Mouse (Mus musculus): Measurements from ENCODE around the gene Ubtd2. TPM values are rescaled to one million over a fixed set of nuclear protein-coding genes. Genes with fewer than 3 reads are reported as not detected.
A peak's percentile ranks its signal among the peaks of the same experiment; 100 is the strongest.

The Ubtd2 gene
- total and polyA plus RNA-seq, 2 experiments from 2014 or later = 11.6 to 22.1 TPM

DNA sequence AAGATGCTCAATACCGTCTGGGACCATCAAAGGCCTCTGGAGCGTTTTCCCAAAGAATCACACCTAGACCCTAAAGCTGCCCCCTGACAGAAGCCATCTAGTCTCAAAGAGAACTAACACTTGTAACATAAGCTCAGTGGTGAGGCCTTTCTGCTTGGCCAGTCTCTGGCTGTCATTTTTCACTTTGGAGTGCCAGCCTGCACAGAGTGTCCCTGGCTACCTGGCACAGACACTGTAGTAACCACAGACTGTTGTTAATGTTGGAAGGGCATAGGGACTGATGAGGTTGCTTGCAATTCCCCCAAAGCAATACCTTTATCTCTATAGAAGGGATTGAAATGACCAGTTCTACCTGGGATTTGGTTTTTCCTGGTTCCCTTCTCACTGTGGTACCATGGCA, 66.1 kb downstream of the Ubtd2 start:
- Histone ChIP-seq H3K27ac (ENCODE audit: low read depth) (no peak overlapping the region), H3K4me3 (ENCODE audit: low read depth, low read length) (no peak overlapping the region), H3K4me1 (ENCODE audit: control insufficient read depth, insufficient read depth) (no peaks in the 10 kb centered on the region), H3K4me2 (ENCODE audit: low read depth, low read length) (no peak overlapping the region), H3K9ac (replicated peaks; ENCODE audit: low read depth, low read length) (no peak overlapping the region), H3K36me3 (replicated peaks; ENCODE audit: control insufficient read depth, insufficient read depth, low read length) (peaks cover 6% of the 10 kb centered on the region), H3K9me3 (replicated peaks; ENCODE audit: control insufficient read depth, low read length) (no peaks in the 10 kb centered on the region), H3K27me3 (ENCODE audit: control insufficient read depth, insufficient read depth, low read length) (no peaks in the 10 kb centered on the region)
- TF ChIP-seq EP300 (IDR thresholded peaks at IDR 0.05; ENCODE audit: low read depth) (no peak), CTCF (IDR thresholded peaks at IDR 0.05; ENCODE audit: low read depth) (no peak)
- no peak for ATAC-seq (ENCODE audit: insufficient read depth, low read depth)
- WGBS = 86% methylated on average over 2 of the region's 2 CpGs
- no peak for DNase-seq (ENCODE audit: low spot score)

DNA sequence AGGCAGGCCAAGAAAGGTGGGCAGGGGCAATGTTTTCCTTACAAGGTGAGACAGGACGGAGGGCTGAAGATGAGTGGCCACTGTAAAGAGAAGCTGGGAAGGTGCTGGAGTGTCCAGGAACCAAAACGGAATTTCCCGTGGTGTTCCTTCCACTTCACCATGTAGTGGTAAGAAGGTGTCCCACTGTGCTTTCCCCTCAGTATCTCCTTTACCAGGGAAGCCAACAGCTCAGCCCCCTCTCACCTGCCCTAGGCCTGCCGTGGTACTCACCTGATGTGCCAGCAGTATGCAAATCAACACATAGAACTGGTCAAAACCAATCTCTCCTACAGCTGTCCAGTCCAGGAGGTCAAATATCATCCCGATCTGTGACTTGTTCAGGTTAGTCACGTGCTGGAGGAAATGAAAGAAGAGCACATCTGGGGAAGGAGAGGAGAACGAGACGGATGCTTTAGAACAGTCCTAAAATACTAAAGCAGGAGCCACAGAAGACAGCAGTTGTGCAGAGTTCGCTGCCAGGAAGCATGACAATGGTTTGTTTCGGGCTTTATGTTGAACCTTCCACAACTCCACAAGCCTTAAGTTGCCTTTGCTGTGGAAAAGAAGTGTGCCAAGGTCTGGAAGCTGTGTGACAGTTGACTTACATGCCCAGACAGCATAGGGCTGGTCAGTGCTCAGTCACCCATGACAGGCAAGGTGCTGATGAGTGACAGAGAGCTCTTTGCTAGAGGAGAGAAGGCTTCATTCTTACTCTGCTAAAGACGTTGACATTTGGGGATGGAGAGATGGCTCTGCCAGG, 69.2 kb downstream of the Ubtd2 start:
- Histone ChIP-seq H3K4me3 (ENCODE audit: low read depth, low read length) (no peak overlapping the region), H3K27me3 (ENCODE audit: control insufficient read depth, insufficient read depth, low read length) (no peaks in the 10 kb centered on the region), H3K4me2 (ENCODE audit: low read depth, low read length) (no peak overlapping the region), H3K27ac (ENCODE audit: low read depth) (no peak overlapping the region), H3K36me3 (replicated peaks; ENCODE audit: control insufficient read depth, insufficient read depth, low read length) (no peaks in the 10 kb centered on the region), H3K9me3 (replicated peaks; ENCODE audit: control insufficient read depth, low read length) (no peaks in the 10 kb centered on the region), H3K9ac (replicated peaks; ENCODE audit: low read depth, low read length) (no peak overlapping the region), H3K4me1 (ENCODE audit: control insufficient read depth, insufficient read depth) (no peaks in the 10 kb centered on the region)
- DNase-seq (ENCODE audit: low spot score) (no peak), ATAC-seq (ENCODE audit: insufficient read depth, low read depth) (no peak)
- WGBS = 77% methylated on average over 11 of the region's 11 CpGs
- TF ChIP-seq EP300 (IDR thresholded peaks at IDR 0.05; ENCODE audit: low read depth) (no peak), CTCF (IDR thresholded peaks at IDR 0.05; ENCODE audit: low read depth) (no peak)

DNA sequence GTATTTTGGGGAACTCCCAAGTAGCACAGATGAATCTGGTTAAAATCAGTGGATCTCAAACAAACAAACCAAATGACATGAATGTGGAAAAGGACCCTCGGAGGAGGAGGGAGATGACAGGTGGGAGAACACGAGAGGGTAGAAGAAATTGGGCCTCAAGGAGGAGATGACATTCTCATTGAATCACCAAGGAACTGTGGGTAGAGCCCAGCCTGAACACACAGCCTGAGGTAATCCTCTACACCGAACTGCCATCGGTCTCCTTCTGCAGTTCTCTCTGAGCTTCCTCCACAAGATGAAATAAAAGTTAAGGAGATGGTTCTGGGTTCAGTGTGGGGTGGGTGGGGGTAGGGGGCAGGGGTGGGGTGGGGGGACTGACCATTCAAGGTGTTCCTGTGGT, 71.8 kb downstream of the Ubtd2 start:
- DNase-seq (ENCODE audit: low spot score) (no peak), ATAC-seq (ENCODE audit: insufficient read depth, low read depth) (no peak)
- TF ChIP-seq EP300 (IDR thresholded peaks at IDR 0.05; ENCODE audit: low read depth) (no peak), CTCF (IDR thresholded peaks at IDR 0.05; ENCODE audit: low read depth) (no peak)
- Histone ChIP-seq H3K27ac (ENCODE audit: low read depth) (no peak overlapping the region), H3K9me3 (replicated peaks; ENCODE audit: control insufficient read depth, low read length) (no peaks in the 10 kb centered on the region), H3K9ac (replicated peaks; ENCODE audit: low read depth, low read length) (no peak overlapping the region), H3K4me1 (ENCODE audit: control insufficient read depth, insufficient read depth) (0 out of 2 replicates have a peak, but pooled peaks cover under 1% of the 10 kb centered on the region), H3K4me2 (ENCODE audit: low read depth, low read length) (no peak overlapping the region), H3K27me3 (ENCODE audit: control insufficient read depth, insufficient read depth, low read length) (no peaks in the 10 kb centered on the region), H3K4me3 (ENCODE audit: low read depth, low read length) (no peak overlapping the region), H3K36me3 (replicated peaks; ENCODE audit: control insufficient read depth, insufficient read depth, low read length) (no peaks in the 10 kb centered on the region)
- 74% methylated on average over 4 of the region's 4 CpGs for WGBS

DNA sequence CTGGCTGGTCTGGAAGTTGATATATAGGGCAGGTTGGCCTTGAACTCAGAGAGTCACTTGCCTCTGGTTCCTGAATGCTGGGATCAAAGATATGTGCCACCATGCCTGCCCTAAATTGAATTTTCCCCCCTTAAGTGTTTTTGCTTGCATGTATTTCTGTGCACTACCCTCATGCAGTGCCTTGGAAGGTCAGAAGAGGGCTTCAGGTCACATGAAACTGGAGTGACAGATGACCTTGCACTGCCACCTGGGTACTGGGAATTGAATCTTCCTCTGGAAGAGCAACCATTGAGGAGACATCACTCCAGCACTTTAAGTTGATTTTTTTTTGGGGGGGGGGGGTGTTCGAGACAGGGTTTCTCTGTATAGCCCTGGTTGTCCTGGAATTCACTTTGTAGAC, 75.0 kb downstream of the Ubtd2 start:
- TF ChIP-seq EP300 (IDR thresholded peaks at IDR 0.05; ENCODE audit: low read depth) (no peak), CTCF (IDR thresholded peaks at IDR 0.05; ENCODE audit: low read depth) (peak; percentile 45)
- Histone ChIP-seq H3K4me2 (ENCODE audit: low read depth, low read length) (no peak overlapping the region), H3K4me3 (ENCODE audit: low read depth, low read length) (no peak overlapping the region), H3K36me3 (replicated peaks; ENCODE audit: control insufficient read depth, insufficient read depth, low read length) (no peaks in the 10 kb centered on the region), H3K9me3 (replicated peaks; ENCODE audit: control insufficient read depth, low read length) (no peaks in the 10 kb centered on the region), H3K4me1 (ENCODE audit: control insufficient read depth, insufficient read depth) (peaks cover 6% of the 10 kb centered on the region; the same call in 1 of the 2 replicates), H3K27me3 (ENCODE audit: control insufficient read depth, insufficient read depth, low read length) (no peaks in the 10 kb centered on the region), H3K9ac (replicated peaks; ENCODE audit: low read depth, low read length) (no peak overlapping the region), H3K27ac (ENCODE audit: low read depth) (no peak overlapping the region)
- ATAC-seq (ENCODE audit: insufficient read depth, low read depth) (no peak), DNase-seq (ENCODE audit: low spot score) (no peak)
- WGBS = 57% methylated on average over 1 of the region's 1 CpGs

DNA sequence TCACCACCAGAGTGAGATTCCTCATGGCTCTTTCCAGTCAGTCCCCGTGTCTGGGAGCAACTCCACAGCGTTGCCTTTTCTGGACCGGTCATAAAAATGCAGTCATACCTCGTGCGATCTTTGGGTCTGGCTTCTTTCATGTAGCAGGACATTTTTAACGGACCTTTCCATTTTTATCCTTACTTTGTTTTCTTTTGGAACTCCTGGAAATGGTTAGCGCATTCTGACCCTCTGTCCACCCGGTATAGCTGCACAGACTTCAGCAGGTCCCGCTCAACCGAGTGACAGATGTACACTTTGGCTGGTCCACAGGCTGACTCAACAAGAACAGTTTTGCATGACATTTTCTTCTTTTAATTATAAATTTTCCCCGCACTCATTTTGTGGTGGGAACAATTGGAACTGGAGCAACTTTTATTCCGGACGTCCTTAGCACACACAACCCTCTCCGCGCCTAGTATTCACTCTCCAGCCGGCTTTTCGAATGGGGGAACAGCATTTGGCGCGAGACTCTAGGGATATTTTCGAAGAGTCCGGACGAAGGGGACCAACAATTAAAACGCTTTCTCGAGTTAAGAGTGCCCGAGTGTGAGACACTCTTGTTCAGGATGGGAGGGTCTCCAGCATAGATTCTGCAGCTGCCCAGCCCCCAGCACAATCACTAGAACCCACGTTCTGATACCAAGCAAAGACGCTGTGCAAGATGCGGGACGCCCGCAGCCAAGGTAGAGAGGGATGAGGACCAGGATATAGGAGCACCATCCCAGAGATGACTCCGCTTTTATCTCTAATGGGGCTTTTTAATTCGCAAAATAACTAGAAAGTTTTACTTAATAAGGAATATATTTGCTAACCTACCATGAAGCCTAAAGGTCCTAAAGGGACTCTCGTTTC, 76.9 kb downstream of the Ubtd2 start, which contains the start of gene Efcab9:
Gene Efcab9 (minus strand): TSS at position 211 of the 894 bp plus-strand sequence.
- Histone ChIP-seq H3K36me3 (replicated peaks; ENCODE audit: control insufficient read depth, insufficient read depth, low read length) (no peaks in the 10 kb centered on the region), H3K9ac (replicated peaks; ENCODE audit: low read depth, low read length) (peak within 1 kb of the TSS; percentile 49), H3K9me3 (replicated peaks; ENCODE audit: control insufficient read depth, low read length) (no peaks in the 10 kb centered on the region), H3K4me2 (ENCODE audit: low read depth, low read length) (peak within 1 kb of the TSS; percentile 97), H3K27me3 (ENCODE audit: control insufficient read depth, insufficient read depth, low read length) (no peaks in the 10 kb centered on the region), H3K4me1 (ENCODE audit: control insufficient read depth, insufficient read depth) (peaks cover 6% of the 10 kb centered on the region; the same call in 1 of the 2 replicates), H3K4me3 (ENCODE audit: low read depth, low read length) (peak within 1 kb of the TSS; percentile 73), H3K27ac (ENCODE audit: low read depth) (peak within 1 kb of the TSS; percentile 55; the same call in 1 of the 2 replicates)
- no peak for TF ChIP-seq EP300 (IDR thresholded peaks at IDR 0.05; ENCODE audit: low read depth)
- no peak for TF ChIP-seq CTCF (IDR thresholded peaks at IDR 0.05; ENCODE audit: low read depth)
- 3% methylated on average over 33 of the region's 33 CpGs for WGBS
- ATAC-seq (ENCODE audit: insufficient read depth, low read depth) (no peak), DNase-seq (ENCODE audit: low spot score) (no peak)

Measured in heart, postnatal 0 days (tissue).